Mouse (Mus musculus) adrenal gland, postnatal 36 days (tissue): ENCODE measurements around the gene Aip. TPM values are rescaled to one million over a fixed set of nuclear protein-coding genes. Genes with fewer than 3 reads are reported as not detected.
"Not testable (repeated sequence)": the region's sequence is repeated elsewhere in the genome, so short reads cannot be mapped to it uniquely, and the experiment has no call there.

Experiments
- DNase-seq, 2 experiments: peaks; one replicate each; pipeline ENCODE4 v3.0.0; 2021; ENCODE audit warnings: mixed read lengths in 1 of 2
- total RNA-seq, 2 experiments: library from RNA; stranded (reverse); gene quantifications; 2 replicates each; pipeline ENCODE4 v1.2.3; 2021

Aip gene
- total RNA-seq, 2 experiments from 2014 or later, result 104 to 124 TPM

DNA sequence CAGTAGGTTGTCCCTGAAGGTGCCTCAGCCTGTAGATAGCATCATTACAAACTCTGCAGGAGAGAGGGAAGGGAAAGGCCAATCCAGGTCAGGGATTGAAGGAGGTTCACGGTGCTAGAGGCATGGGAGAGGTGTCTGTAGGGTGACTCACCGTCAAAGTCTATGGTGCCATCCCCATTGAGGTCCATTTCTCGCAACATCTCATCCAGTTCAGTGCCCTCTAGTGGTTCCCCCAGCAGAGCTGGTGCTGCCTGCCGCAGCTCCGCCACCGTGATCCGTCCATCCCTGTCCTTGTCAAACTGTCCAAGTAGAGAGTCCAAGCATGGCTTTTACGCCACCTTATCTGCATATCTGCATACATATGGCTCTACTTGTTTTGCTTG lies 10.3 kb upstream of the Aip start:
- peak in 1 of 2 experiments; percentile 38 for DNase-seq

- DNase-seq, result not testable (repeated sequence)
Measured at GRCm38 (mm10) chr19:4135229-4135962, 9.7 kb upstream of the Aip start.

DNA sequence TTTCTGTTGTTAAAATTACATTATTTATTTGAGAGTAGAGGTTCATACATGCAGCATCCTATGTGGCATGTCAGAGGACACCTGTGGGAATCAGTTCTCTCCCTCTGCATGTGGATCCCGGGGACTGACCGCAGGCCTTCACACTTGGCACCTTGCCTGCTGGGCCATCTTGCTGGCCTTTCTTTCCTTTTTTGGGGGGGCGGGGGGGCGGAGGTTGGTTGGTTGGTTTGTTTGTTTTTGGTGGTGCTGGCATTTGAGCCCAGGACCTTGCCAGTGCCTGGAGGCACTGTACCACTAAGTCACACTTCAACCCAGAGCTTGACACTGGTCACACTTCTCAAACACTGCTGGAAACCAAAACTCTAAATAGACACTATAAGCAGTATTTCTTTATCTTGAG lies 8.7 kb upstream of the Aip start:
- no peak for DNase-seq

DNA sequence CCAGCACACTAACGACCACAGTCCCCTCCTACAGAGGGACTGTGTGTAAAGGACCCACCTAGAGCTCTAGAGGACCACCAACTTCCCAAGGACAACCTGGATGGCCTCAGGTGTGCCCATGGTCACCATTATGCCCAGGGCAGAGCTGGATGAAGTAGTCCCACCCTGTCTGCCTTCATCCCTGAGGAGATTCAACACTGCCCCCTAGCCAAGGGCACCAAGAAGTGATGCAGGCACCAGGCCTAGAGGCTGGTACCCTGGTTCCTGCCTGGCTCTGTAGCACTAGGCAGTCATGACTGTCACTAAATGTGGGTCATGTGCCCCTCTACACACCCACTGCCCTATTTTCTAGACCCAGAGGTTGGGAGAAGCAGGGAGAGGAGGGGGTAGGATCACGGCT lies 6.1 kb upstream of the Aip start:
- no peak for DNase-seq

DNA sequence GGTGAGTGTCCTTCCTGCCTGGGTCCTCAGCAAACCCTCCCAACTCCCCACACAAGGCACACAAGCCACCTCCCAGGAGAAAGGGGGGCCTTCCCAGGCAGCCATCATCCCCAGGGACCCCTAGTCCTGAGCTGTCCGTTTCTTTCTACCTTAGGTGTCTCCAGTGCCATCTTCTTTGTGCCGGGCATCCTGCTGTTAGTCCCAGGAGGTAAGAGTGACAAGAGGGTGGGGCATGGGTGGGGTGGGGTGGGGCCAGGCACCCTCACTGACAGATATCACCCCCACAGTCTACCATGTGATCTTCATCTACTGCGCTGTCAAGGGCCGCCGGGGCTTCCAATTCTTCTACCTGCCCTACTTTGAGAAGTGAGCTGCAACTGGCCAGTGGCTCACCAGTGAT lies 5.4 kb upstream of the Aip start:
- no peak for DNase-seq

DNA sequence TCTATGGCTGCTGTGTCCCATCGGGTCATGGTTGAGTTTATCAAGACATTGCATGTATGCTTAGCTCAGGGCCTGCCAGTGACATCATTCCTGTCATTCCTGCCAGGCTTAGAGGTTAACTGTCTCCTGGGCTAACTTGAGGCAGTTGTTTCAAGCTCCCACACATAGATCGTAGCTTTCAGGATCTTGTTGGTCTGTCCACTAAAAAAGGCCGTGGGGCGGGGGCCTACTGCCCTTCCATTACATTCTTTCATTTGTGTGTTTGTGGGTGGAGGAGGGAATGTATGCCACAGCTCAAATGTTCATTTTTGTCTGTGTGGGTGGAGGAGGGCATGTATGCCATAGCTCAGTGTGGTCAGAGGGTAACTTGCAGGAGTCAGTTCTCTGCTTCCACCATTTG lies 4.4 kb upstream of the Aip start:
- DNase-seq, result no peak

- no peak for DNase-seq
Measured at GRCm38 (mm10) chr19:4129462-4129861, 3.8 kb upstream of the Aip start.

GRCm38 (mm10) chr19:4126759-4127495 lies 1.3 kb upstream of the Aip start:
- DNase-seq, result no peak

- not testable (repeated sequence) for DNase-seq
Measured at GRCm38 (mm10) chr19:4125268-4125667, 390 bp downstream of the Aip start.

GRCm38 (mm10) chr19:4124432-4124831 lies 1.2 kb downstream of the Aip start:
- DNase-seq, result no peak

- no peak for DNase-seq
Measured at GRCm38 (mm10) chr19:4122411-4123370, 3.0 kb downstream of the Aip start.

GRCm38 (mm10) chr19:4121896-4122295 lies 3.8 kb downstream of the Aip start:
- not testable (repeated sequence) for DNase-seq

- peak; percentile 97 to 98 for DNase-seq
Measured at GRCm38 (mm10) chr19:4121097-4121805, 4.4 kb downstream of the Aip start.

DNA sequence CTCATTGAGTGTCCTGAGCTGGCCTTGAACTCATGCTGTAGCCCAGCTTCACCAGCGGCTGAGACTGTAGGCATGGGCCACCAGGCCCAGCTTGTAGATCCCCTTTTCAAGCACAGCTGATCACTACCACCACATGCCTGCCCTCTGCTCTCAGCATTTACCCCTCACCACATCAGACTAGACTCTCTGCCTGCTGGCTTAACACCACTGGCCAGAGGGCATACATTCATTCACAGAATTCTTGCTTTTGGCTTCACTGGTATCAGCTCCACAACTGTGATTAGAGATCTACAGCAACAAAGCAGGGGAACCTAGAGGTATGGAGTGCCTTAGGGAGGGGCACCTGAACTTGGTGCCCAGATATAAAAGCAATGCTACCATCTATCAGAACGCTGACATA lies 5.2 kb downstream of the Aip start:
- DNase-seq, result no peak

DNA sequence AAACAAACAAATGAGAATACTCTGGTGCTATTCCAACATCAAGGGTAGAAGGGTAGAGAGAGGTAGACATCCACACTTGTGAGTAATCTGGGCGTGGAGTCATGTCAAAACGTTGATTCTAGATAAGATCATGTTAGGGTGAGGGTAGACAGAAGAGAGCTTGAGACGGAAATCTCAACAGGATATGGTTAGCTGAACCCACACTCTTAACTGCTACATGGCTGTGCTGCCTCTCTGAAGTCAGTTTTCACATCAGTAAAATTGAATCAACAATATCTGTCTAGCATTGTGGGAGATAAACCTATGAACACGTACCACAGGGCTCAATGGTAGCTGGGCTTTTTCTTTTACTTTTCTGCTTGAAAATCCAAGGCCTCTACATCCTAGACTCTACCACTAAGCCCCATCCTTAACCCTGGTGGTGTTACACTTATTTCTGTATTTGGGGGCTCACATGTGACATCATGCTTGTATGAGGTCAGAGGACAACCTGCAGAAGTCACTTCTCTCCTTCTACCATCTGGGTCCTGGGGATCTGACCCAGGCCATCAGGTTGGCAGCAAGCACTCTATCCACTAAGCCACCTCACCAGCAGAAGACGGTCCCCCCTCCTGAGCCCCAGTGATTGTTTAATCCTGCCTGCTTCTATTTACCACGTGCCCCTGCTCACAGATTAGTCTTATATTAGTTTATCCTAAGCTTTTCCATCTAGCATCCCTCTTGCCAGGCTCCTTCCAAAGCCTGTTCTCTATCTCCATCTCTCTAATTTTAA lies 5.8 kb downstream of the Aip start:
- DNase-seq, result no peak

DNA sequence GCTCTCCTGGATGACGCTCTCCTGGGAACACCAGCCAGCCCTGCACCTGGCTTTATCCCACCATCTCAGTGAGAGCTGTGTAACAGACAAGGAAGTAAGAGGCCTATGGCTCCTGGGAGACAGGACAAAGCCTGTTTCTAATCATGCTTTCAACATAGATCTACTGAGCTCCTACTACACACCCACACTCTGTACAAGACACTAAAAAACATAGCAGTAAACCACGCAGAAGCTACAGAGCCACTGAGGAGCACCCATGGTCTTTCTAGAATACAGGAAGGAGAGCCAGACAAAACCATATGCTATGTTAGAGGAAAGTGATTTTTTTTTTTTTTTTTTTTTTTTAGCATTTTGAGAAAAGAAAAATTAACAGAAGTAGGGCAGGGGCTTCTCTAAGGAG lies 7.3 kb downstream of the Aip start:
- DNase-seq, result no peak

DNA sequence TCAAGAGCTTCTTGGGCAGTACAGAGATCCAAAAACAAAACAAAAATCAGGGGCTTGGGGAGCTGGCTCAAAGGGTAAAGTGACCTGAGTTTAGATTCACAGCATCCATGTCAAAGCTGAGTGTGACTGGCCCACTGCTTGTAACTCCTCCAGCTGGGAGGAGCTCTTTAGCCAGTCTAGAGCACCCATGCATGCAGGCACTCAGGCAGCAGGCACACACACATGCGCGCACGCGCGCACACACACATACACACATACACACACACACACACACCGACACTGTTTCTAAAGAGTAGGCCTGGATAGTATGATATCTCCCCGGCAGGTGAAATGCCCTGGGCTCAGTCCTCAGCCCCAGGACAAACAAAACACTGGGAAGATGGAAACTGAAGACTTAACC lies 8.7 kb downstream of the Aip start:
- no peak for DNase-seq

- no peak for DNase-seq
Measured at GRCm38 (mm10) chr19:4115816-4116215, 9.8 kb downstream of the Aip start.

- DNase-seq, result no peak
Measured at GRCm38 (mm10) chr19:4115144-4115543, 10.5 kb downstream of the Aip start.

DNA sequence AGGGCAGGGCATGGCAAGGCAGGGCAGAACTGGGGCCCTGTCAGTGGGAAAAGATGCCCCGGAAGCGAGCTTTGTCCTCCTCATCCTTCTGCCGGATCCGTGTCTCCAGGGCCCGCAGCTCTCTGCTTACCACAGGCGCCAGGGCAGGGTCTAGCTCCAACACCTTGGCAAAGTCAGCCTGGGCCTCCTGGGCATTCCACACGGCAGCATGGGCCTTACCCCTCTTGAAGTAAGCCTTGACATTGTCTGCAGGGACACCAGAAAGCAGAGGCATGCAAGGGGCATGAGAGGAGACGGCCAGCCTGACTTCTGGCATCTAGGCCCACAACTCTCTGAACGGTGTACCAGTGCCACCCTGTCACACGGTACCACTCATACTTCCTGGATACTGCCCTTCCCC lies 11.1 kb downstream of the Aip start:
- DNase-seq, result no peak

DNA sequence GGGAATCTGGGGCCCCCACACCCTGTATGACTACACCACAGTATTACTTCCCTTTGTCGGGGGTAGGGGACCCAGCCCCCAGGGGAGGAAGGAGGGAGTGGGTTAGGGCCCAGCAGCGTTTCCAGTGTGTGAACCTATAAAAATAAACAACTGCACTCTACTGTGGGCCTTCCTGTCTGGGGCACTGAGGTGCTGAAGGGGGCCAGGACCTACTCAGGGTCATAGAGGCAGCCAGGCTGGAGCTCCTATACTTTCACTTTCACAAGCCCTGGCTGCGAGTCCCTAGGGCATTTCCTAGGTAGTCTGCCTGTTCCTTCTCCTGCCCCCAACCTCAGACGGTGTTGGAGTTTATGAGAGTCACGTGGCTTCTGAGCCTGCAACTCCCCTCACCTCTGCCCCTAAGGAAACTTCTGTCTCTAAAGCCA lies 11.8 kb downstream of the Aip start:
- peak; percentile 56 to 60 for DNase-seq
